Mouse (Mus musculus): ENCODE data around the gene Crabp2.

- TF ChIP-seq MYOD1 (IDR thresholded peaks at IDR 0.05; ENCODE audit: control insufficient read depth in 1 of 3, insufficient read length in 2 of 3, low read depth in 2 of 3) (no peak), POLR2A (IDR thresholded peaks at IDR 0.05; ENCODE audit: insufficient read length, low read depth) (no peak), POLR2AphosphoS2 (IDR thresholded peaks at IDR 0.05; ENCODE audit: insufficient read length, low read depth) (no peak), MYOG (IDR thresholded peaks at IDR 0.05; ENCODE audit: control insufficient read depth in 1 of 3, insufficient read depth in 1 of 3, insufficient read length in 2 of 3, low read depth in 2 of 3) (no peak), MAX (IDR thresholded peaks at IDR 0.05; ENCODE audit: low read depth) (no peak)
Observed at GRCm38 (mm10) chr3:88000181-88000580, 51.7 kb downstream of the Crabp2 start, which contains the start of gene Bcan.

All from myocyte (in vitro differentiated cells).